Mouse (Mus musculus): ENCODE data around the gene Defb29.

DNA sequence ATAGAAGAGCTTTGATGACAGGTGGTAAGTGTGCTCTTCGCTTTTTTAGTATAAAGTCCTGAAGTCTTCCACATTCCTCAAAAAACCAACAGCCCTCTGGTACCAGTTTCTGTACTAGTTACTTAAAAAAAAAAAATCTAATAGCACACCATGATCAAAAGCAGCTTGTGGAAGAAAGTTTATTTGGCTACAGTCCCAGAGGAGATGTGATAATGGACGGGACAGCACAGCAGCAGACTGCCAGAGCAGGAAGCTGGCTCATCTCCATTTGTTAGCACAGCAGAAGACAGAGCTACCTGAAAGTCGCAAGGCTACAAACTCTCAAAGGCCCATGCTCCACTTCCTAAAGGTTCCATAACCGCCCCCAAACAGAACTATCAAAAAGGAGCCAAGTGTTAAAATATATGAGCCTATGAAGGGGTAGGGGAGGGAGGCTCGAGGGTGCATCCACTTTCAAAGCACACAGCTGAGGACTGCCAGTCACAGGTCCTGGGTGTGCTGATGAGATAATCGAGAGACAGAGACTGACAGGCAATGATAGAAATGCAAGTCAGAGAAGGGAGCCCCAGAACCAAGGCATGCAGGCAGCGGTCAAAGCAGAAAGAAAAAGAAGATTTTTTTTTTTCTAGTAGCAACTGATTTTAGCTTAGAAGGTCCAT lies 39.6 kb downstream of the Defb29 start:
- TF ChIP-seq CTCF (IDR thresholded peaks at IDR 0.05; ENCODE audit: low read depth) (no peak), EP300 (IDR thresholded peaks at IDR 0.05; ENCODE audit: low read depth) (no peak)
